Mouse (Mus musculus) ES-Bruce4 (cell line): ENCODE results near the gene Myo1c.

ENCODE experiments used
- CTCF ChIP-seq: IDR thresholded peaks from one replicate; pipeline ENCODE4 v1.8.1; 2011; ENCODE audit warnings: low read depth, low read length
- EP300 ChIP-seq: IDR thresholded peaks from 2 replicates; pipeline ENCODE4 v1.6.1; 2011; ENCODE audit warnings: low read depth, low read length; ENCODE audit not compliant: insufficient read depth
- POLR2A ChIP-seq: IDR thresholded peaks from one replicate; pipeline ENCODE4 v1.8.1; 2011; ENCODE audit warnings: low read length; ENCODE audit not compliant: insufficient read depth

GRCm38 (mm10) chr11:75651426-75652221 lies 1.3 kb downstream of the Myo1c start:
- TF ChIP-seq POLR2A (no peak), CTCF (no peak), EP300 (0 out of 2 replicates have a peak, but pooled peaks have one; percentile 20)
